Comparison of ENCODE assay signal across 28 mouse cellular contexts in the genomic region with DNA sequence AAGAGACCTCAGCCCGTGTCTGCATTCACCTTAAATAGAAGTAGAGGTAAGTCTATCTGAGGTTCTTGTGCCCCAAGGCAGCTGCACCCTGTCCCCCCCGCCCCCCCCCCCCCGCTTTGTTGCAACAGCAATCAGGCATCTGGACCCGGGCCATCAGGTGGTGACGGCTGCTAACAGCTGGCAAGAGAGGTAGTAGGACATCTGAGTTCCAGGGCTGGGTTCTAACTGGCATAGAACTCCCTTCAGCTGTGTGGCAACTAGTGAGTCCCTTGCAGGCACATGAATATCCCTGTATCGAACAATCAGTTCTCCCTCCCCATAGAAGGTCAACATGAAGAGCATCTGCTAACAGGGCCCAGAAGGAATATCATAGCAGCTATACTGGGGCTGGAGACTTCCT. TPM values are rescaled to one million over a fixed set of nuclear protein-coding genes. Genes with fewer than 3 reads are reported as not detected.
"Had no signal": no experiment of that assay in that cellular context is flagged by ENCODE, and none has a peak within 500 bp of the region (broad histone marks: within the 10 kb centered on the region; RNA-seq: fewer than 3 reads in every experiment).

No protein-coding gene starts in this region.

- H3K36me3 ChIP-seq: forebrain, embryonic 15.5 days had no signal

- H3K27ac ChIP-seq: embryonic facial prominence, embryonic 10.5 days; embryonic facial prominence, embryonic 12.5 days; embryonic facial prominence, embryonic 13.5 days; embryonic facial prominence, embryonic 15.5 days; forebrain, embryonic 10.5 days; forebrain, embryonic 12.5 days; forebrain, embryonic 13.5 days; forebrain, embryonic 15.5 days; gastrocnemius, adult 2 months; heart, adult 2 months had no signal

- H3K9ac ChIP-seq: embryonic facial prominence, embryonic 12.5 days; embryonic facial prominence, embryonic 13.5 days; embryonic facial prominence, embryonic 15.5 days; forebrain, embryonic 12.5 days; forebrain, embryonic 13.5 days; forebrain, embryonic 15.5 days; forebrain, postnatal 0 days had no signal

- DNase-seq: cerebellum, adult 2 months; cerebellum, adult 8-10 months; cerebellum, adult 9-10 months; cerebellum, adult 9-11 months; cerebellum, postnatal 10 days; cerebellum, postnatal 14 days; cerebellum, postnatal 25 days; cerebellum, postnatal 36 days; embryo, embryonic 11 days; forebrain, postnatal 0 days; gastrocnemius, adult 2 months; gastrocnemius, postnatal 10 days; gastrocnemius, postnatal 14 days; gastrocnemius, postnatal 25 days; gastrocnemius, postnatal 36 days; heart, adult 18-20 months; heart, adult 2 months had no signal

- H3K9me3 ChIP-seq: embryonic facial prominence, embryonic 10.5 days; embryonic facial prominence, embryonic 12.5 days; embryonic facial prominence, embryonic 13.5 days; embryonic facial prominence, embryonic 15.5 days; forebrain, embryonic 10.5 days; forebrain, embryonic 12.5 days; forebrain, embryonic 13.5 days; forebrain, embryonic 15.5 days had no signal

- H3K4me1 ChIP-seq: embryonic facial prominence, embryonic 12.5 days; forebrain, embryonic 12.5 days; forebrain, embryonic 13.5 days had no signal

- ATAC-seq: forebrain, embryonic 13.5 days; forebrain, embryonic 14.5 days; forebrain, embryonic 15.5 days; forebrain, postnatal 0 days had no signal

- H3K27me3 ChIP-seq: embryonic facial prominence, embryonic 12.5 days; embryonic facial prominence, embryonic 13.5 days; embryonic facial prominence, embryonic 15.5 days; forebrain, embryonic 12.5 days; forebrain, embryonic 13.5 days; forebrain, embryonic 15.5 days had no signal

- H3K4me2 ChIP-seq: embryonic facial prominence, embryonic 12.5 days; embryonic facial prominence, embryonic 13.5 days; embryonic facial prominence, embryonic 15.5 days; forebrain, embryonic 12.5 days; forebrain, embryonic 13.5 days; forebrain, embryonic 15.5 days had no signal

- H3K4me3 ChIP-seq: embryonic facial prominence, embryonic 10.5 days; embryonic facial prominence, embryonic 12.5 days; embryonic facial prominence, embryonic 13.5 days; embryonic facial prominence, embryonic 15.5 days; erythroblast, embryonic 14.5 days; forebrain, embryonic 10.5 days; forebrain, embryonic 12.5 days; forebrain, embryonic 13.5 days; forebrain, embryonic 15.5 days; gastrocnemius, adult 2 months; heart, adult 2 months had no signal

RNA-seq across cellular contexts. Expression of a gene that starts 36.6 kb away (rescaled TPM):
- total RNA-seq: gastrocnemius, adult 2 months; gastrocnemius, adult 8-10 months; gastrocnemius, postnatal 14 days; gastrocnemius, postnatal 25 days; gastrocnemius, postnatal 36 days; heart, adult 18-20 months; heart, adult 2 months had no signal
